Comparison of ENCODE assay signal across 8 mouse cellular contexts in the genomic region with DNA sequence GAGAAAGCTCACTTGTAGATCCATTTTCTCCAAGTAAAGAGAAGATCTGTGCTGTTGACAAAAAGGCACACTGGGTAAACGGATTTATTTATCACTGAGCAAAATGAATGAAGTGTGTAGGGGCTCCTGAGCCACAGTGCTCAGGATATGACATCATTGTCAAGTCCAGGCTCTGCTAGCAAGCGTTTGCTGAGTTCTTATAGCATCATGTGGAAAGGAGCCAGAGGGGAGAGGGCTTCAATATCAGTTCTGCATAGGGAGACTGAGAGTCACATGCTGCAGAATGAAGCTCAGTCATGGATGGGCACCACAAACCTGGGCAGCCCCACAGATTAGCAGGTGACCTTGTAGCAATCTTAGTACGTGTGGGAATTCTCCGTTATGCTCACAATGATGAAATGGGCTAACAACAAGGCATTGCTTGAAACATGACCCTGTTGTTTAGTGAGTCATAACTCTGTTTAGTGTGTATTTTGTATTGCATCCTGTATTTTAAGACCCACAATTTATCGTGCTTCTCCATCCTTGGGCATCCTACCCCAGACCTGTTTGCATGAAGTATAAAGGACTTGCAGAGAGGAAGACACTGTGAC.
DNase-seq lines count a peak whose midpoint lies in the region; ATAC-seq and TF ChIP-seq lines count a peak whose summit lies in the region.
"Had no signal": no experiment of that assay in that cellular context is flagged by ENCODE, and none has a peak within 500 bp of the region (broad histone marks: within the 10 kb centered on the region; RNA-seq: fewer than 3 reads in every experiment).

No protein-coding gene starts in this region.

- no peak for TF ChIP-seq POLR2A in myocyte (IDR thresholded peaks at IDR 0.05; ENCODE audit: insufficient read length, low read depth)

- peak; percentile 56 for DNase-seq in lung, embryonic 14.5 days
- DNase-seq in lung, postnatal 4 days: no peak
- DNase-seq in embryonic facial prominence, embryonic 11.5 days (ENCODE audit: low spot score): no peak
- no peak for DNase-seq in hindbrain, embryonic 10.5 days (ENCODE audit: low spot score)
- no peak for DNase-seq in ovary, postnatal 10 days (ENCODE audit: low spot score)
- DNase-seq in gastrocnemius, postnatal 36 days: no peak

- H3ac ChIP-seq in myocyte (ENCODE audit: control insufficient read depth, insufficient read length): no peak overlapping the region

- no peak for TF ChIP-seq CTCF in lung, embryonic 14.5 days (IDR thresholded peaks at IDR 0.05; ENCODE audit: low read depth)

- H3K9me3 ChIP-seq in lung, embryonic 14.5 days (ENCODE audit: low read depth, low read length): no peaks in the 10 kb centered on the region
- no peaks in the 10 kb centered on the region for H3K9me3 ChIP-seq in embryonic facial prominence, embryonic 11.5 days (replicated peaks; ENCODE audit: control insufficient read depth, low read length)
- H3K9me3 ChIP-seq in hindbrain, embryonic 10.5 days: no peaks in the 10 kb centered on the region
- H3K9me3 ChIP-seq: embryonic facial prominence, embryonic 15.5 days had no signal

- no peak overlapping the region for H3K4me2 ChIP-seq in lung, embryonic 14.5 days
- no peak overlapping the region for H3K4me2 ChIP-seq in embryonic facial prominence, embryonic 11.5 days (ENCODE audit: low read depth, low read length)
- H3K4me2 ChIP-seq in myocyte (ENCODE audit: low read depth): peak overlapping the region; percentile 65
- H3K4me2 ChIP-seq: embryonic facial prominence, embryonic 15.5 days had no signal

- H3K4me1 ChIP-seq in lung, embryonic 14.5 days (ENCODE audit: insufficient read depth): peaks cover 12% of the 10 kb centered on the region; the same call in 1 of the 2 replicates
- H3K4me1 ChIP-seq in embryonic facial prominence, embryonic 11.5 days (ENCODE audit: control insufficient read depth, insufficient read depth, low read length): no peaks in the 10 kb centered on the region
- peaks cover 42% of the 10 kb centered on the region for H3K4me1 ChIP-seq in hindbrain, embryonic 10.5 days (replicated peaks)

- H3K27me3 ChIP-seq in lung, embryonic 14.5 days (ENCODE audit: insufficient read depth, low read length): no peaks in the 10 kb centered on the region
- no peaks in the 10 kb centered on the region for H3K27me3 ChIP-seq in embryonic facial prominence, embryonic 11.5 days (ENCODE audit: control insufficient read depth, insufficient read depth, low read length)
- H3K27me3 ChIP-seq in hindbrain, embryonic 10.5 days (ENCODE audit: insufficient read depth, poor library complexity, severe bottlenecking): no peaks in the 10 kb centered on the region
- no peaks in the 10 kb centered on the region for H3K27me3 ChIP-seq in myocyte (ENCODE audit: control insufficient read depth, insufficient read depth, insufficient read length)
- H3K27me3 ChIP-seq: embryonic facial prominence, embryonic 15.5 days had no signal

- no peaks in the 10 kb centered on the region for H3K79me2 ChIP-seq in myocyte (ENCODE audit: control insufficient read depth, insufficient read depth)

- peak; percentile 52 for ATAC-seq in lung, embryonic 14.5 days (ENCODE audit: insufficient read depth)
- peak; percentile 16; the same call in 1 of the 2 replicates for ATAC-seq in embryonic facial prominence, embryonic 11.5 days (replicated peaks; ENCODE audit: insufficient number of reproducible peaks, low FRiP score, low TSS enrichment, low read depth)

- H3K4me3 ChIP-seq in lung, embryonic 14.5 days (ENCODE audit: low read depth, low read length): no peak overlapping the region
- H3K4me3 ChIP-seq in embryonic facial prominence, embryonic 11.5 days (ENCODE audit: low read depth, low read length): no peak overlapping the region
- no peak overlapping the region for H3K4me3 ChIP-seq in hindbrain, embryonic 10.5 days
- no peak overlapping the region for H3K4me3 ChIP-seq in myocyte
- H3K4me3 ChIP-seq: embryonic facial prominence, embryonic 15.5 days had no signal

- H3K27ac ChIP-seq in lung, embryonic 14.5 days (ENCODE audit: low read depth): peak overlapping the region; percentile 68
- H3K27ac ChIP-seq in embryonic facial prominence, embryonic 11.5 days (replicated peaks; ENCODE audit: low read depth, low read length): no peak overlapping the region
- peak overlapping the region; percentile 88 for H3K27ac ChIP-seq in hindbrain, embryonic 10.5 days
- H3K27ac ChIP-seq: embryonic facial prominence, embryonic 15.5 days had no signal

- no peaks in the 10 kb centered on the region for H3K36me3 ChIP-seq in lung, embryonic 14.5 days (ENCODE audit: insufficient read depth)
- H3K36me3 ChIP-seq in embryonic facial prominence, embryonic 11.5 days (replicated peaks; ENCODE audit: control insufficient read depth, insufficient read depth, low read depth, low read length): no peaks in the 10 kb centered on the region
- no peaks in the 10 kb centered on the region for H3K36me3 ChIP-seq in hindbrain, embryonic 10.5 days
- H3K36me3 ChIP-seq in myocyte (ENCODE audit: control insufficient read depth, insufficient read depth): no peaks in the 10 kb centered on the region
- H3K36me3 ChIP-seq: embryonic facial prominence, embryonic 15.5 days had no signal

- intact Hi-C loops in gastrocnemius, postnatal 36 days (cut with DNase I): no loop called here

- H3K9ac ChIP-seq in lung, embryonic 14.5 days: no peak overlapping the region
- H3K9ac ChIP-seq in embryonic facial prominence, embryonic 11.5 days (replicated peaks; ENCODE audit: low read length): no peak overlapping the region
- H3K9ac ChIP-seq: embryonic facial prominence, embryonic 15.5 days had no signal

- WGBS in lung, embryonic 14.5 days: 53% methylated on average over 5 of the region's 5 CpGs
- 80% methylated on average over 5 of the region's 5 CpGs for WGBS in embryonic facial prominence, embryonic 11.5 days
- WGBS in hindbrain, embryonic 10.5 days: 68% methylated on average over 5 of the region's 5 CpGs

TF ChIP-seq in myocyte, 11 proteins besides CTCF, POLR2A, EP300 and RAD21:
- TF ChIP-seq TCF12 (IDR thresholded peaks at IDR 0.05; ENCODE audit: insufficient read depth, poor library complexity, severe bottlenecking) (no peak), CEBPB (IDR thresholded peaks at IDR 0.05; ENCODE audit: insufficient read depth, poor library complexity, severe bottlenecking) (peak; percentile 77)
TF ChIP-seq in myocyte: peak in this region for 1.
